Mouse (Mus musculus): ENCODE measurements at regions not wholly inside any gene's neighbourhood (a gene's known extent, or its start where the extent isn't known, plus 50 kb on each side); places are given as distances from the start of the nearest gene placed in this dataset.

DNA sequence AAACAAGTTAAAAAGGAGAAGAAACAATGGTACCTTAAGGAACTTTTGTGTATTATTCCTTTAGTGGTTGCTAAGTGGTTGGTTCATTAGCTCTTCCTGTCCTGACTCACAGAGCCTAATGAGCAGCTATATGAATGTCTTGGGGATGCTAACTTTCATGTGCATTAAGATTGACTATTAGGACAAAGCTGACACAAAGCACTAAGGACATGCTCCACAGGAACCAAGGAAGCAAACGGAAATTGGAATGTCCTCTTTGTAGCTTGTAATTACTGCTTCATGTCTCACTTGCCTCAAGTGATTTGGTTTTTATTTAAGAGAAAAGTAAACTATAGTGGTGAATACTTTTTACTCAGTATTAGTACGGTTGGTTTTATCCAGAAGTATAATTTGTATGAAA is 627.2 kb downstream of the Hdgfl1 start:
- TF ChIP-seq CTCF (IDR thresholded peaks at IDR 0.05; ENCODE audit: insufficient read depth, low read length), result no peak
- TF ChIP-seq POLR2A (IDR thresholded peaks at IDR 0.05; ENCODE audit: borderline replicate concordance, extremely low read depth, low read depth, low read length), result no peak

Data from lung, adult 2 months (tissue).